Mouse (Mus musculus) myocyte (in vitro differentiated cells): Measurements from ENCODE around the gene 1700023F06Rik.

Experiments used
- CEBPB ChIP-seq: IDR thresholded peaks from 2 replicates; pipeline ENCODE4 v1.6.1; 2011; ENCODE audit warnings: mild to moderate bottlenecking, moderate library complexity; ENCODE audit not compliant: poor library complexity, insufficient read depth, severe bottlenecking
- E2F4 ChIP-seq: IDR thresholded peaks from one replicate; pipeline ENCODE4 v1.6.1; 2011; ENCODE audit warnings: mild to moderate bottlenecking, control low read depth, moderate library complexity; ENCODE audit not compliant: insufficient read depth
- MAX ChIP-seq: IDR thresholded peaks from one replicate; pipeline ENCODE4 v1.6.1; 2011; ENCODE audit warnings: low read depth, mild to moderate bottlenecking, control low read depth
- MYOG ChIP-seq, 3 experiments: IDR thresholded peaks; one replicate each; pipeline ENCODE4 v1.6.1; 2011; ENCODE audit warnings: control low read depth in 2 of 3, low read depth in 2 of 3, mild to moderate bottlenecking in 2 of 3; ENCODE audit not compliant: insufficient read length in 2 of 3, control insufficient read depth in 1 of 3, insufficient read depth in 1 of 3
- POLR2A ChIP-seq: IDR thresholded peaks from one replicate; pipeline ENCODE4 v1.6.1; 2011; ENCODE audit warnings: low read depth, mild to moderate bottlenecking, control low read depth, moderate library complexity; ENCODE audit not compliant: insufficient read length
- POLR2AphosphoS2 ChIP-seq: IDR thresholded peaks from one replicate; pipeline ENCODE4 v1.6.1; 2011; ENCODE audit warnings: low read depth, control low read depth; ENCODE audit not compliant: insufficient read length
- REST ChIP-seq: IDR thresholded peaks from one replicate; pipeline ENCODE4 v1.6.1; 2011; ENCODE audit warnings: mild to moderate bottlenecking, control low read depth, moderate library complexity; ENCODE audit not compliant: insufficient read depth, insufficient read length
- TCF12 ChIP-seq: IDR thresholded peaks from one replicate; pipeline ENCODE4 v1.6.1; 2011; ENCODE audit warnings: mild to moderate bottlenecking, control low read depth; ENCODE audit not compliant: poor library complexity, insufficient read depth, severe bottlenecking
- USF1 ChIP-seq: IDR thresholded peaks from one replicate; pipeline ENCODE4 v1.6.1; 2011; ENCODE audit warnings: low read depth, mild to moderate bottlenecking, control low read depth, moderate library complexity

DNA sequence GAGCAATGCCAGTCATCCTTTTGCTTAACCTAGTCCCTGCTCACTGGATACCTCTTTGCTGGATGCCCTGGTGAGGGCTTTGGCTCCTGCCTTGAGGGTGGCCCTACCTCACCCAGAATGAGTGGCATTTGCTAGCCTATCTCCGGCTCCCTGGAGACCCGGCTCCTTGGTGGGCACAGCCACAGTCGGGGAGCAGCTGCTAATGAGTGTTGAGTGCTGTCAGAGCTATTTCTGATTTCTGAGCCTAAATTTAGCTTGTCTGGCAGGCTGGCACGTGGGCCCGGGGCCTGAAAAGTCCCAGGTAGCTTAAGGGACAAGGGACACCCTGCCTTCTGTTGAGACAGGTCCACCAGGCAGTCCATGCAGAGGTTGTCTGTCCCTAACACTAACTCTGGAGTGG is 31.1 kb downstream of the 1700023F06Rik start:
- TF ChIP-seq POLR2A (no peak), MAX (no peak), POLR2AphosphoS2 (no peak), E2F4 (no peak), TCF12 (peak; percentile 25), REST (no peak), CEBPB (no peak), MYOG (IDR thresholded peaks at IDR 0.05; ENCODE audit: control insufficient read depth in 1 of 3, insufficient read depth in 1 of 3, insufficient read length in 2 of 3, low read depth in 2 of 3) (peak; percentile 11 to 88 (median 36)), USF1 (no peak)
